Mouse (Mus musculus) thymus, postnatal 10 days (tissue): ENCODE results near the gene Mxi1.

Source experiments
- DNase-seq, 2 experiments: peaks; one replicate each; pipeline ENCODE4 v3.0.0; 2021; ENCODE audit warnings: low spot score in 2 of 2

Gene Mxi1

DNA sequence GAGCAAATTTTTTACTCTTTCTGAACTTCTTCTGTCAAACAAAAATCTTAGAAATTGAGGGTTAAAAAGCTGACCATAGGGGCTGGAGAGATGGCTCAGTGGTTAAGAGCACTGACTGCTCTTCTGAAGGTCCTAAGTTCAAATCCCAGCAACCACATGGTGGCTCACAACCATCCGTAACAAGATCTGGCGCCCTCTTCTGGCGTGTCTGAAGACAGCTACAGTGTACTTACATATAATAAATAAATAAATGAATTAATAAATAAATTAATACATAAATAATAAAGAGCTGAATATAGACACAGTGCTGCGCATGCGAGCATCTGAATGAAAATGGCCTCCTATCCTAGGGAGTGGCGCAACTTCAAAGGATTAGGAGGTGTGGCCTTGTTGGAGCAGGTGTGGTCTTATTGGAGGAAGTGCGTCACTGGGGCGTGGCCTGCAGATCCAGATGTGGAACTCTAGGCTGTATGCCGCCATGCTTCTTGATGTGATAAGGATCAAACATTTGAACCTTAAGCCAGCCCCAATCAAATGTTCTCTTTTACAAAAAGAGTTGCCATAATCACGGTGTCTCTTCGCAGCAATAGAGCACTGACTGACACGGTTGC is 12.2 kb downstream of the Mxi1 start:
- DNase-seq, result no peak

DNA sequence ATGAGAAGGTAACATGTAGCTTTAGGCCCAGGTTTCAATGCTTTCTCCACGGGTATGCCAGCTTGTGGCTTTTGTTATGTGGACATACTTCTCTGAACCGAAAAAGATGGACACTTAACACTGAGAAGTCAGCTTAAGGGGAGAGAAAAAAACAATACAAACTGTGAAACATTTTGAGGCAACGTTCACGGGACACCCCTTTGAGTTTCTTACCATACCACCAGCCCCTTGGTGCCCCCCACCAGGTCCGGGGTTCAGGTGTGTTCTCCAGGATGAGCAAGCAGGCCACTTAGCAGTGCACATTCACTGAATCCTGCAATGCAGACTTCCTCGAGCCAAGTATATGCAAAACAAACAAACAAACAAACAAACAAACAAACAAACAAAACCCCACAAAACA is 14.5 kb downstream of the Mxi1 start:
- DNase-seq, result no peak

GRCm38 (mm10) chr19:53325578-53326295 is 15.4 kb downstream of the Mxi1 start:
- peak in 1 of 2 experiments; percentile 20 for DNase-seq

DNA sequence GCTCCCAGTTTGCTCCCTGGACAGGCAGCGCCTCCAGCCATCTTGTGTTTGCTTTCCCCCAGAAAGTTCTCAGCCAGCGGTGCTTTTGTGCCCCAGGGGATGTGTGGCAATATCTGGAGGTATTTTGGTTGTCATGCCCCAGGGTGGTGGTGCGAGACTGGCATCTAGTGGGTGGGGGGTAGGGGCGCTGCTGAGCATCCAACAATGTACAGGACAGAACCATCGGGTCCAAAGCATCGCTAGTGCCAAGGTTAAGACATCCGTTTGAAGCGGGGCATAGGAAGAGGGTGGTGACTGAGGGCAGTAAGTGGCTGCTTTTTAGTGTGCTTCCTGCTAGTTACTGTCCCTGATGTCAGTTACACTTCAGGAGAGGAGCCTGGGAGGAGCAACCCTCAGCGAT is 17.8 kb downstream of the Mxi1 start:
- DNase-seq, result peak in 1 of 2 experiments; percentile 12

DNA sequence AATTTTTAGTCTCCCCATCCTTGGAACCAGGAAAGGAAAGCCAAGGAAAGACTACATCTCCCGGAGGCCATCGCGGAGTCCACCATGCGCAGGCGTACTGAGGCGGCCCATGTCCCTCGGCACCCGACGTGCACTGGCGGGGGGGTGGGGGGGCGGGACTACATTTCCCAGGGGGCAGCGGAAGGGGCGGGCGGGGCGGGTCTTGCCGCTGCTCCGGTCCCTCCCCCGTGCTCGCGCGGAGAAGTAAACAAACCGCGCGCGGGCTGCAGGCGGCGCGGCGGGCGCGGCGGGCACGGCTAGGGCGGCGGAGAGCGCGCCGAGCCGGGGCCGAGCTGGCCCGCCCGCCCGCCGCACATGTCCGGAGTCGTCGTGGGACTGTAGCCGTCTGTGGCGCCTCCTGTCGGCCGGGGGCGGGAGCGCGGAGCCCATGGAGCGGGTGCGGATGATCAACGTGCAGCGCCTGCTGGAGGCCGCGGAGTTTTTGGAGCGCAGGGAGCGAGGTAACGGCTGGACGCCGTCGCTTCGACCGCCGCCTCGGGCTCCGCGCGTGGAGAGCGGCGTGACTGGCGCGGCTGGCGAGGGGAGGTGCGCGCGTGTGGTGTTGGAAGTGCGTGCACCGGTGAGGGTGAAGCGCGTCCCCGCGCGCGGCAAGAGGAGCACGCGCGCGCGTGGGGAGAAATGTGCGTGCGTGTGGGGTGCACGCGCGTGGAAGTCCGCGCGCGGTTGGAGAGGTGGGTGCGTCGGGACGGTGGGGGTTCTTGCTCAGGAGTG is 19.1 kb downstream of the Mxi1 start:
- DNase-seq, result peak; percentile 79 to 86

- DNase-seq, result peak; percentile 73 to 74
These were observed 19.7 kb downstream of the Mxi1 start for GRCm38 (mm10) chr19:53329992-53330381.

GRCm38 (mm10) chr19:53331882-53332500 is 21.7 kb downstream of the Mxi1 start:
- DNase-seq, result no peak

DNA sequence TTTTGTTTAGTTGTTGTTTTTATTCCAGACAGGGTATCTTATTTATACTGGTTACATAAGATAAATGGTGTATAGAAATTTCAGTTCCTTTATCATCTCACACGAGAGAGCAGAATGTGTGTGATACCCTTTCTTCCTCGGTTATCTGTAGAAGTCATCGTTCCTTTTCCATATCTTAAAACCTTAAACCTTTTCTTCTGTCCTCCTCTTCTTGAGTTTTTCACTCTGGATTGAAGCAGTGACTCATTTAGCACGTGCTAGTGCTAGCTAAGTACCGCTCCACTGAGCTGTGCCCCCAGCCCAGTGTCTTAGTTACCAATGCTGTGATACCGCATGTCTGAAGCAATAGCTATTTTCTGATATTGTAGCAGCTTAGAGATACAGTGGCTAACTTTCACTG is 23.4 kb downstream of the Mxi1 start:
- no peak for DNase-seq

DNA sequence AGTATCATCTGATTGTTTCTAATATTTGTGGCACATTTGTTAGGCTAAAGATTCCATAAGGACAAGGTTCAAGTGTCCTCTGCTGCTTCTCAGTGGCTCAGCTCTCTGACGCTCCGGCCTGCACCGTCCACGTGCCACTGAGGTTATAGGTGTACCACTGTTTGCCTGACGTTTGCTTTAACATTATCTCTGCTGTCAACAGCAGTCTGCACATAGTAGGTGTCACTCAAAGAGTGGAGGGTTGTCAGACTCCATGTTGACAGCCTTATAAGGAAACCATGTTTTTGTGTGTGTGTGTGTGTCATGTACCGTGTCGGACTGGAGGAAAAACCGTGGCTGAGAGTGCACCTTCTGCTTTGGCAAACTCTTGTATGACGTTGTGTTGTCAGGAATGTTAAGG is 24.9 kb downstream of the Mxi1 start:
- DNase-seq, result no peak

DNA sequence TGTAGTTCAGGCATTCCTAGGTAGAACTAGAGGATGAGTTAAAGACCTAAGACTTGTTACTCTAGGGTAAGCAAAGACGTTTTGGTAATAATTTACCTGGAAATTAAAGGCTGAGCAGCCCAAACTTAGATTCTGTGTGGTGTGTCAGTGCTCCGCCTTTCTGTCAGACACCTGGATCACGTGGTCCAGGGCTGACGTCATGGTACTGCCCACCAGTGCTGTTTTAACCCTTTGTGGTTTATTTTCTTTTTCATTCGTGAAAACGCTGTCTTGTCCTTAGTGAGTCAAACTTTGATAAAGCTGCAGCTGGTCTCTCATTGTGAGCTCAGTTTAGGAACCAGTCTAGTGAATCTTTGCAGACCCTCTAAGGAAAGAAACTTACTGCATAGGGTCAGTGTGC is 30.1 kb downstream of the Mxi1 start:
- no peak for DNase-seq

DNA sequence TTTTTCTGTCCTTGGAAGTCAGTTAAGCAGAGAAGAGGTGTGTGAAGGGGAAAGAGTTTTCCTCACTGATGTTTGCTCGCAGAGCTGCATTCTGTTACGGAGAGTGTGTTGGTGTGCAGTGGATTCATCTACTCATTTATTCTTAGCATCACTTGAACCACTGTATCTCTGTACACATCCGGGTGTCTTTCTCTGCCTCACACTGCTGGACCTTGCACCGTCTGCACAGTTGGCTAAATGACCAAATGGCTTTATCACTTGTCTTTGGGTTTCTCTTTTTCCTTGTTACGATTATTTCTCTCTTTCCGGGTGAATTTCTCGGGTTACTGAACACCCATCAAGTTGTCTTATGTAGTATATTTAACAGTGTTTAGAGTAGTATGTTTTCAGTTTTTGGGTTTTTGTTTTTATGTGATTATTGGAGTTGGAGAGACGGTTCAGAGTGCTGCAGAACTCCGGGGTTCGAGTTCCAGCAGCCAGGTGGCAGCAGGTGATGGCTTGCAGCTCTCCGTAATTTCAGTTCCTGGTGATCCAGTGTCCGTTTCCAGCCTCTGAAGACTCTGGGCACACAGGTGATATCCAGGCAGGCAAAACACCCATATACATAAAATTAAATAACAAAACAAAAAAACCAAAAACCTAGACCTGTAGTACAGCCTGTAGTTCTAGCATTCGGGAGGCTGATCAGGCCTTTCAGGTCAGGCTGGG is 33.0 kb downstream of the Mxi1 start:
- DNase-seq, result no peak

DNA sequence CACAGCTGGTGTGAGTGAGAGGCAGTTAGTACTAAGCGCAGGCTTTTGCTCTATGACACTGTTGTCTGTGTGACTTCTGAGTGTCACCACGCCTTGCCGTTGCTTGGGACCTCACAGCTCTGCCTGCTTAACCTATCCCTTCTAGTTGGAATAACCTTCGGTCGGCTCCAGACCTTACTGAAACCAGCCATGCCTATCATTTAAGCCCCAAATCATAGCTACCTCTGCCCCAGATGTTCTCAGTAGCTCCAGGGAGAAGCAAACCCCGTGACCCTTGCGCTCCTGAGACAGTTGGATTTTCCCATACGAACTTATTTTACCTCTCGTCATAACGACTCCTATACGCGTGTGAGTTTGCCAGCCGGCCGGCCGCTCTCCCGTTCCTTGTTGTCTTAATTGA is 33.7 kb downstream of the Mxi1 start:
- DNase-seq, result no peak

GRCm38 (mm10) chr19:53345766-53346165 is 35.4 kb downstream of the Mxi1 start:
- no peak for DNase-seq

- DNase-seq, result no peak
These were observed 43.5 kb downstream of the Mxi1 start for GRCm38 (mm10) chr19:53353864-53354263.

DNA sequence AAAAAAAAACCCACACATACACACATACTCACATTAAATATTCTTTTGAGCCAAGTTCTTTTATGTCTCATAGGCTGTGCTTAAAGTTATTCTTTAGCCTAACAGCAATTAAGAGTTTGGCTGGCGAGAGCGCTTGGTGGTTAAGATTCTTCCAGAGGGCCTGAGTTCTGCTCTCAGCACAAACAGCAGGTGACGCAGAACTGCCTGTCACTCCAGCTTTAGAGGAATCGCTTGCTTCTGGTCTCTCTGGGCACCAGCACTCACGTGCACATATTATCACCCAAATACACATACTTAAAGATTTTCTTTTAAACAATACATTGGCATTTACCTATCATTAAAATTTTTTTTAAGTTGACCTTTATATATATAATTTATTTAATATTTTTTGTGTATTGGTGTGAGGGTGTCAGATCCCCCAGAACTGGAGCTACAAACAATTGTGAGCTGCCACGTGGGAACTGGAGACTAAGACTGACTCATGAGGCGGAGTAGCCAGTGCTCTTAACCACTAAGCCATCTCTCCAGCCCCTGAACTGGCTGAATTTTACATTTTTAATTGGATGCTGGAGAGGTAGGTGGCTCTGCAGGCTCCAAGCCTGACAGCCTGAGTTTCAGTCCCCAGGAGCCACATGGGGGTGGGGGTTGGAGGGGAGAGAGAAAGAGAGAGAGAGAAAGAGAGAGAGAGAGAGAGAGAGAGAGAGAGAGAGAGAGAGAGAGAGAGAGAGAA is 44.1 kb downstream of the Mxi1 start:
- no peak for DNase-seq

- no peak for DNase-seq
These were observed 44.7 kb downstream of the Mxi1 start for GRCm38 (mm10) chr19:53355065-53355464.

DNA sequence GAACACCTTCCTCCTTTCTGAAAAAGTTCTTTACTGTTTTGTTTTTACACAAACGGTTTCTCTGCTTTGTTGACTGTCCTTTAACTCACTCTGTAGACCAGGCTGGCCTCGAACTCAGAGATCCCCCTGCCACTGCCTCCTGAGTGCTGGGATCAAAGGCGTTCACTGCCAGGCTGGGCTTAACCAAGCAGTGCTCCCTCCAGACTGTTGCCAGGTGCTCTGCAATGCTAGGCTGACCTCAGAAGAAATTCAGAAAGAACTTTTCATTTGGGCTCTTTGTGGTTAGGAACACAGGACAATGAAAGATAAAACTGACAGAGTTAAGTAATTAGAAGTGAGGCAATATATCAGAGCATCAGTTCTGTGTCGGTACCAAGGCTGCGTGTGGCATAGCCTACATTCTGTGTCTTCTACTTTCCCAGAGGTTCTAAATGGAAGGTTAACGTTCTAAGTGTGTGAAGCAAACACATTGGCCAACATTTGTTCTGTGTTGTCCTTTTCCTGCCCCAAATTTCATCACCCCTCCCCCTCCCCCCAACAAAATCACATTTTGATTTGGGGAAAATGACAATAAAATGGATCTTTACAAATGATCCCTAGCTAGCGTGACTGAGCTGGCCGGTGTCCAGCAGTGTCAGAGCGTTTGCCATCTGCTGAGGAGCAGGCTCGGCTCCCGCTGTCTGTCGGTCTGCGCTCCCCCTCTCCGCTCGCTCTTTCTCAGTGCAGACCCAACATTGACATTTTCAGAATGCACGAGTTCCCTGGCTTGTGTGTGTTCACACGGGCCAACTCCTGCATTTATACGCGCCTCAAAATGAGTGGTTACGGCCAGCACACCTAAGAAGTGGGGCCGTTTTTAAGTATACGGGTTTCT is 49.1 kb downstream of the Mxi1 start:
- no peak for DNase-seq

DNA sequence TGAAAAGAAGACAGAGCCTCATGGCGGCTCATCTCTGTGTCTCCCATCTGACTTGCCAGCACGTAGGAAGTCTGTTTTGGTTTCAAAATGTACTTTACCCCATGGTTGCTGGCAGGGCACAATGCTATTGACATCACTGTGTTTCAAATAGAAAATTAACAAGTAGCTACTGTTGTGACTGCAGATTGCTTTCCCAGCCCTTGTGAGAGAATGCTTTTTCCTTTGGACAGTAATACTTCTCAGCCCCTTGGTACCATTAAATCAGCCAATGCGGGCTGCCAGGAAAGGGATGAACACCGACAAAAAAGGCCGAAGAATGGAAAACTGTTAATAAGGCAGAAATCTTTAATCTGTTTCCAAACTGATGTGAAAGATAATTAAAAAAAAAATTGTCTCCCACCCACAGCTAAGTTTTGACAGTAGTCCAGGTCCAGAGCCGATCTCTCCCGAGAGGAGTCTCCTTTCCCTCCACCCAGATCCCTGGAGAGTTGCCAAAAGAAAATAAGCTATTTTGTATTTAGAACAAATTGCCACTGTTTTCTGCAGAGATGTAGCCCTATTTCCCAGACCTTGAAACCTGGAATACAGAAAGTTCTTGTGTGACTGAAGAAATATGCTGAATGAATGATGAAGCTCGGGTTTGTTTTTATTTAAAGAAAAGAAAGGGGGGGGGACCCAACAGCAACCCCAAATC is 50.1 kb downstream of the Mxi1 start:
- no peak for DNase-seq

DNA sequence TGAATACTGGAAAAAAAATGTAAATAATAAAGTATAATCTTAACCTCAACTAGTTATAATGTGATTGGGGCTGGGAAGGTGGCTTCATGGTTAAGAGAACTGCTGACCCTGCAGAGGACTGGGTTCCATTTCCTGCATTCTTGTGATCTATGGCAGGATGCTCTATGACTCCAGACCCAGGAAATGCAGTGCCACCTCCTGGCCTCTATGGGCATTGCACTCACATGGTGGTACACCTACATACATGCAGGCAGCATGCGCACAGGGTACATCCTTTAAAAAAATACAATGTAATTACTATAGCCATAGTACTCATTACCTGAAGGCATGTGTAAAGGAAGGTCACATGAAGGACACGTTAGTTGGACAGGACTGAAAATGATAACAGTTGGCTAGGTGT is 52.6 kb downstream of the Mxi1 start:
- peak; percentile 31 to 59 for DNase-seq

DNA sequence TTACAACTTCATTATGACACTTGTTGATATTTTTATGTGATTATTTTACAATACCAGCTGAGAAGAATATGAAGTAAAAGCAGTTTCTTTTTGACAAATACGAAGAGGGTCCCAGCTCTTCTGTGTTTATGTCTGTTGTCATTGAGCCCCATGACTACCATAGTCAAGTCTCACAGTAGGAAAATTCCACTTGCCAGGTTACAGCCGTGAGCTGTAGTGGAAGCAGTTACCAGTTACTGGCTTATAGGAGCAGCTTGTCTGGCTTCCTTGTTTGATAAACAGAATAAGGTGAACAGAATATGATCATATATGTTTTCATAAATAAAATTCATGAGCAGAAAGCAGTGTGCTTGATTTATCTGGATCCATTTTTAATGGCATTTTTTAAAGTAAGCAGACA is 54.2 kb downstream of the Mxi1 start:
- DNase-seq, result no peak
